Mouse (Mus musculus): ENCODE data around the gene Tgfb1.
"Not testable (repeated sequence)": the region's sequence is repeated elsewhere in the genome, so short reads cannot be mapped to it uniquely, and the experiment has no call there.

Tgfb1 gene

DNA sequence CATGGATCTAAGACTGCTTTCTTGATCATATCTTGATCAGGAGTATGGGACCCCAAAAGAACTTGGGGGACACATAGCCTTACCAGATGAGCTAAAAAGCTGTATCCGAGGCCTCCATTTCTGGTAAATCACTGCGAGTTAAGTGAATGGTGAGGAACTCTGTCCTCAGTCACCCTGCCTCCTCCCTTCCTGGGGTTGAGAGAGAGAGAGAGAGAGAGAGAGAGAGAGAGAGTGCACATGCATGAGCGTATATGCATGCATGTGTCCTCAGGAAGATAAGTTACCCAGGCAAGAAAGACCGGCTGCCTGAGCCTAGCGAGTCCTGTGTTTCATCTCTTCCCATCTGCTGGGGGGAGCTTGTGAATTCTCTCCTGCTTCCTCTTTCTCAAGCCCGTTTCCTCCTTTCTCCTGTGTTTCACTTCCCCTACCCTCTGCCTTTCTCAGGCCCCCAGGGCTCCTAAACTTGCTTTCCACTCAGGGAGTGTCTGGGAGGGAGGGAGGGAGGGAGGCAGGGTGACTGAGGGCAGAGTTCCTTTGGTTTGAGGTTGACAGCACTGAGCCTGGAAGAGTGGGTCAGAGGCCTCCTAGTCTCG is 19.9 kb downstream of the Tgfb1 start:
- DNase-seq: peak; percentile 32 to 51

DNA sequence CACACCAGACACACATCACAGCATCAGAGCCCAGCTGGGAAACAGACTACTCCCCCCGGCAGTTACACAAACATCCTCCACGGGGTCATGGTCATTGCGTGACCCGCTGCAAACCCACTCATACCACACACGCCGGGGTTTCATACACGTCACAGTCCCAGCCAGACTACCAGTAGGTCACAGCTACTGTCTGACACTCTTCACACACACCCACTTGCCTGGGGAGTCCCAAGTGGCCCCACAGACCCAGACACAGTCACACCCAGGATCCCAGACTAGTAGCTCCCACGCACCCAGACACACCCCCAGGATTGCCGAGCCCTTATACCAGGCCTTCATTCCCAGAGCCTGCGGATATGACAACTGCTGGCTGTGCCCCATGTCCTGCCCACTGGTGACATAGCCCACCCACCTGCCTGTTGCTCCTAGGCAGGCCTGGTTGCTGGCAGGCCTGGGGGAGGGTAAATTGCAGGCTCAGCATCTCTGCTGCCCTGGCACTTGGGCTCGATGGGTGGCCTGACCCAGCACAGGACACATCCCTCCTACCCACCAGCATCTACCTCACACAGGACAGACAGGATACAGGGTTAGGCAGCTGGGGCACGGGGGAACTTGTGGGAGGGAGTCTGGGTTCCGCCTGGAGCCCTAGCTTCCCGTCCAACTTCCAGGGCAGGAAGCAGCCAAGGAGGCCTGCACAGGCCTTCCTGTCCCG is 20.9 kb downstream of the Tgfb1 start:
- DNase-seq: peak; percentile 82 to 92

DNA sequence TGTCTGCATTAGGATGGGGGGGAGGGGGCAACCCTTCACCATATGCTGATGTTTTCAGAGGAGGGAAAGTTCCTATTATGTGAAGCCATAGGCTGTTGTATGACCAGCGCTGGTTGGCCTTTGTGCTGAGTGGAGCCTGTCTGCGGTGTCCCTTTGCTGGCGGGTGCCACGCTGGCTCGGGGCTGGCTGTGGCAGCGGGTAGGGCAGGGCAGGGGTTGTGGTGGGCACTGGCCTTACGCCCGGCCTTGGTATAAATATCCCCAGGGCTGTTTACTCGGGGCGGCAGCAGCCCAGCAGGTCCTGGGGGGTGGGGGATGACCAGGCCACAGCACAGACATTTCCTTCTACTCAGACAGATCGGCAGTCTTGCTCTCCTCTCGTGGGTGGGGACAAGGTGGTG is 23.2 kb downstream of the Tgfb1 start:
- peak; percentile 65 to 83 for DNase-seq

DNA sequence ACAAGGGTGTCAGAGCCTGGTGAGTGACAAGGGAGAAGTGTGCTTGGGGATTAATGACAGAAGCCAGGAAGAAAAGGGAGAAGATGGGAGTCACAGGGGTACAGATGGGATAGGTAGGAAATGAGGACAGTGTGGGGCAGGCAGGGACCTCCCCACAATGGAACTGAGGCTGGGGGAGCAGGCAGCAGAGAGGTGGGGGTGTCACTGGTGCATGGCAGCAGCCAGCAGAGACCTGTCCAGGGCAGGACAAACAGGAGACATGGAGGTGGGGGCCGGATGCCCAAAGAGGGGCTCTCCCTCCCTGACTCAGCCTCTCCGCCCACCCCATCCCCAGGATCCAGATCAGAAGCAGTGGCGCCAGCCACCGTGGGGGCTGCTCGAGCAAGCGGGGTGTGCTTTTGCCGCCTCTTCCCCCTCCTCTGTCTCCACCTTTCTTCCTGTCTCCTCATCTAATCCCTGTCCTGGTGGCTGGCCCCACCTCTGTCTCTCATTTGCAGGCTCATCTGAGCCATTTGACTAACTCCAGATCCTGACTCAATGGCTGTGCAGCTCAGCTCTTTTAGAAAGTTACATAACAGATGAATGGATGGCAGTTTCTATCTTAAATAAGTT is 23.8 kb downstream of the Tgfb1 start:
- no peak for DNase-seq

DNA sequence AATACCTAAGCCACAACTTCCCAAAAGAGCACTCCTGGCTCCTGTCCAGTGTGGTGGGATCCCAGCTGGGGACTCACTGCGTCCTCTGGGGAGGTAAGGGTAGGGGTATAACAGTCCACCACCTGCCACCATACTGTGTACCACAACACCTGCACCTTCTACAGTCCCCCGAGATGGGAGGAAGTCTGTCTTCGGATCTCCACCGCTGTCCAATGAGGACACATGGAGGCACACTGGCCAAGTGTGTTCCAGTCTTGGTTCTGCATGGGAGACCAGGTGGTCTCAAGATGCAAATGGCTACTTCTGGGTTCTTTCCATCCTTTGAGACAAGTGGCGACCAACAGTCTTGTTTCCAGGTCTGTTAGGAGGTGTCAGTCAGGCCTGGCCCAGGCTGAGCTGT is 24.4 kb downstream of the Tgfb1 start:
- no peak for DNase-seq

DNA sequence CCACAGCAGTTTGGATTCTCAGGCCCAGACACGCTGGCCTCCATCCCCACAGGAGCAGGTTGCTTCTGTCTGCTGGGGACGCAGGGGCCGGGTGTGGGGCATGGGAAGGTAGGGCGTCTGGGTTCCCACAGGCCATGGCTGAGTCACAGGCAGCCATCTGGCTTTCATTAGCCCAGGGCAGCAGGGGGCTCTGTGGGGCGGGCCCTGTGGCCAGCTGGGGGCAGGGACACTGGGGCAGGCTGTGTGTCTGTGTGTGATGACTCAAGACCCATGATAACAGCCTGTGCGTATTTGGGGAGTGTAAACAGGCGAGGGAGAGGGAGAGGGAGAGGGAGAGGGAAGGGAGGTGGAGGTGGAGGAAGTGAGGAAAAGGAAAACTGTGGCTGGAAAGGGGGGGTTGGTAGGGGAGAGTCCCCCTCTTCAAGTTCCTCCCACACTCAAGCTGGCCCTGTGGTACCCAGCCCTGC is 25.0 kb downstream of the Tgfb1 start:
- DNase-seq: no peak

DNA sequence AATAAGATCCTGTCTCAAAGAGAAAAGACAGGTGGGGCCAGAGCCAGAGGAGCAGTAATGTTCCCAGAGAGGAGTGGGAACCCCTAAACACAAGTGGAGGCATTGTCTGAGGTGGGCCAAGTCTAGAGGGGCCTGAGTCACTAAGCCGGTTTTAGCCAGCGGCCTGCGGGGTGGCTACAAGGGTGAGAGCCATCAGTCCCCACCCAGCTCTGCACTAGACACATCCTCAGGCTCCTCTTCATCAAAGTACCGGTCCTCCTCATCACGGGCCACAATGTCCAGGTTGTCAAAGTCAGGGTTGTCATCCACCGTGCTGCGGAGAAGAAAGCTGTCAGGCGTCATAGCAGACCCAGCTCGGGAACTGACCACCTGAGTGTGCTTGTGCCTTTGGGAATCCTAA is 26.0 kb downstream of the Tgfb1 start:
- DNase-seq: no peak

DNA sequence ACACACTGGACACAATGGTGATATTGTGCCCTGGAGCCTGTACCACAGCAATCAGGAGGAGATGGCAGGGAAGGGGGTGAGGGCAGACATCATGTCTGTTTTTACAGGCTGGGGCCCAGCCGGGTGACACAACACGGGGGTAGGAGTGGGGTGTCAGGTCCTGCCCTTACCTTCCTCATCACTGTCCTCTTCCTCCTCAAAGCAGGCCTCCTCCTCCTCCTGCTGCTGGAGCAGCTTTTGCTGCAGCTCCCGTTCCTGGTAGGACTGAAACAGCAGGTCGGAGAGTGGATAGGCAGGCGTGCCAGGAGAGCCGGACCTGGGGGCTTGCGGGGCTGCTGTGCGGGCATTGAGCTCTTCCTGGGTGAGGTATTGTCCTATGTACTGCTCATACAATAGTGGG is 27.8 kb downstream of the Tgfb1 start:
- no peak for DNase-seq

DNA sequence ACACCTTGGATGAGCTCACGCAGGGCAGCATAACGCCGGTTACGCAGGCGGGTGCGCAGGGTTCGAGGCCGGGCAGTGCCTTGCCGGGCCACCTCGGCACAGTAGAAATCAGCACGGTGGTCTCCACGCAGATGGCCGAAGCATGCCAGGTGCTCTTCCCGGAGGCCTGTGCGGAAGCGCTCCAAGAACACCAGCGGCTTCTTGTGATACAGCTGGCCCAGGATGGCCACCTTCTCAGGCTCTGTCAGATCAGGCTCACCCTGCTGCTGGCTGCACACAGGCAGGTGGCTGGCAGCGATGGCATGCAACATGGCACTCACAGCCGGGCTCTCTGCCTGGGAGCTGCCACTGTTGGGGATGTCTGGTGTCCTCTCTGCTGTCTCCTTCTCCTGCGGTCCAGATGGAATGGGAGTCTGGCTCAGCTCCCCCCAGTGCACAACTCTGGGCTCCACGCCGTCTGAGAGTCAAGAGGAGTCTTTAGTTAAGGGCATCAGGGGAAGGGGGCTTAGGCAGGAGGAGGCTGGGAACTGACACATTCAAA is 29.0 kb downstream of the Tgfb1 start:
- no peak for DNase-seq

DNA sequence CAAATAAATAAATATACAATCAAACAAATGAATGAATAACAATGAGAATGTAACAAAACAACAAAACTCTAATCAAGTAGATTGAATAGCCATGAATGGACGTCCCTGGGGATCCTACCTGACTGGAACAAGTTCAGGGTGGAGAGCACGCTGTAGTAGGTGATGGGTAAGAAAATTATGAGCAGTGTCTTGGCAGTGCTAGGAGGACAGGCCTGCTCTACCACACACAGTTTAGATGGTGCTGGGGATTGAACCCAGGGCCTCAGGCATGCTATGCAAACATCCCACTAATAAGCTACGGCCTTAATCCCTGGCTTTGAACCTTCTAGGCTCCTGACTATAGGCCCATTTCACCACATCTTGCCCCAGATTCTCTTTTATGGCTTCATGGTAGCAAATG is 30.7 kb downstream of the Tgfb1 start:
- DNase-seq: no peak

DNA sequence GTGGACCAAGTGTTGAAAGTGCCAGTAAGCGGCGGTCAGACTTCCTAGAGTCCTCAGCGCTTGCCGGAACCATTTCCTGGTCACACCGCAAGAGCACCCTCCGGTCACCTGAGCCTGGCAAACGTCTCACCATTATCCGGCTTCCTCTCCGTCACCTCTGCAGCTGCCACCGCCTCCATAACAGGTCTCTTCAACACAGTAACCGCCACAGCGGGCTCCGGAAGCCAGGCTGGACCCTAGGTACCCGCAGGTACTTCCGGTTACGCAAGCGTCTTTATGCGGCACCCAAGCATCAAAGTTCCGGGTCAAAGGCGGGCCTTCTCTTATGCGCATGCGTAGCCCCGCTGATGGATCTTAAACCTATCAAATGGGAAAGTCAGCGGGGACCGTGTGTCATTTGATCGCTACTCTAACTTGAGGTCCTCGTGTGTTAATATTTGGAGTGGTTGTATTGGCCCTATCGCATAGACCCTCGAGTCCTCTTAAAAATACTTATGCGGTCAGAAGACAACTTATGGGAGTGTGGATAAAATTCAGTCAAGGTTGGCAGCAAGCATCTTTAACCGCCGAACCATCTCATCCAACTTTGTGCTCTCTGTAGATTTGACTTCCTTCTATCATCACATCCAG is 32.1 kb downstream of the Tgfb1 start, which contains the start of gene Ccdc97:
Ccdc97 (minus strand) TSS at position 301 of the 630 bp plus-strand sequence.
- DNase-seq: peak; percentile 93 to 94

DNA sequence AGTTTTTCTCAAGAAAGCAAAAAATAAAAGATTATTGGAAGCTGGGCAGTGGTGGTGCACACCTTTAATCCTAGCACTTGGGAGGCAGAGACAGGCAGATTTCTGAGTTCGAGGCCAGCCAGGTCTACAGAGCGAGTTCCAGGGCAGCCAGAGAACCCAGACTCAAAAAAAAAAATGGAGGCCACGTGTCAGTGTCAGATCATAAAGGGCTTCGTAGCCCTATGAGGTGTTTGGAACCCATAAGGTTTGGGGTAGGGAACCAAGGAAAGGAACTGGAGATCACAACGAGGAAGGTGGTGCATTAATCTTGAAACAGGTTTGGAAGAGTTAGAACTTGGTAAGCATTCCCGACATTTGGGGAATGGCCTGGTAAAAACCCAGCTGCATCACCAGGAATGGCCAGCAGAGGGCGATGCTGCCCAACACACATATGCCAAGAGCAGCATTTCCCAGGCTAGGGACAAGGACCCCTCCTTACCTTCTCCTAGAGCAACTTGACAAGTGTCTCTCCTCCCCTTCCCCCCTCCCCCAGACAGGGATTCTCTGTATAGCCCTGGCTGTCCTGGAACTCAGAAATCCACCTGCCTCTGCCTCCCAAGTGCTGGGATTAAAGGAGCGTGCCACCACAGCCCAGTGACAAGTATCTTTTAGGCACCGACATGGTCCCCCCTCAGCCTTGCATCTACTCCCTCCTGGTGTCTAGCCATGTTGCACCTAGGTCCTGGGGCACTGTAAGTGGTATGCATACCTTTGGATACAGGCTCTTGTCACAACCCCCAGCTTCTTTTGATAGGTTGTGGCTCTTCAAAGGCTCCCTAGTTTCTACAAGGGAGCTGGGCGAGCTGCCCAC is 33.2 kb downstream of the Tgfb1 start:
- DNase-seq: peak; percentile 74 to 85

DNA sequence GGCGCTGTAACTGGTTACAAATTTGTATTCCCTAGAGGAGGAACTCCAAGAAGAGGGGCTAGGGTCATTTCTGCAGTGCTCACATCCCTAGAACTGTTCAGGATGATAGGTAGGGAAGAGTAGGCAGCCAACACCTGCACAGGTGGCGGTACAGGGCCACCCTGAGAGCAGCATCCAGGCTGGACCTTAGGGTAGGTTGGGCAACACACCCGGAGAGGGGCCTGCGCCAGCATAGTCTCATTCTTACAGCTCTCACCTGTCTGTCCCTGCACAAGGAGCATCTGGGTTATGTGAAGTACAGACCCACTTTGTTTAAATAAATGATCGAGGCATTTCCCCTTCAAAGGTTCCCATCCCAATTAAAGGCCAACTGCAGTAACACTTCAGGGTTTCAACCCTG is 34.0 kb downstream of the Tgfb1 start:
- DNase-seq: no peak

DNA sequence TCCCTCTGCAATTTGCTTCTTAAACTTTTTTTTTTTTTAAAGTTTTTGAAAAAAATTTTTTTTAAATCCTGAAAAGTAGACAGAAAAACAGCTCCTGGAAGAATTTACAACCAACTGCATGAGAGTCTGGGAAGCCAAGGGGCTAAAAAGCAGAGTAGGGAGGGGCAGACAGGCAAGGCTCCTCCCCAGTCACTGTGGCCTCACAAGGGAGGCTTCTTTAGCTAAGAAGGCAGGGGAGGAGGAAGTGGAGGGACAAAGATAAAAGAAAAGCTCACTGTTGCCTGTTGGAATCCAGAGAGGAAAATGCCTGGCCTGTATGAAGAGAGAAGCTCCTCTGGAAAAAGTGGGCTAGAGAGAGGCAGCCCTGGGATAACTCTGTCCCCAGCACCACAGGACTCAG is 35.0 kb downstream of the Tgfb1 start:
- not testable (repeated sequence) for DNase-seq

DNA sequence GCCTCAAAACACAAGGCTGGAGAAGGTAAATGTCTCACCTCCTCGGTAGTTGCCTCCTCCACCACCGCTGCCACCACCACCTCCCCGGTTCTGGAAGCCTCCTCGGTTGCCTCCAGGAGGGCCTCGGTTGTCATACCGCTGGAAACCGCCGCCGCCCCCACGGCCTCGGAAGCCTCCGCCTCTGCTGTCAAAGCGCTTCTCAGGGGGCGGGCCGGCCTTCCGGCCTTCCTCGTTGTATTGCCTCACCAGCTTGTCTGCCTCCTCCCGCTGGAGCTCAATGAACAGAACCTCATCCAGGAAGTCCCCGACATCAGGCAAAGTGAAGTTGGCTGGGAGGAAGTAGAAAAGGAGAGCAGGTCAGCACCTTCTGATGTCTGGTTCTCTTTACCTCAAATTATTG is 39.1 kb downstream of the Tgfb1 start:
- DNase-seq: no peak

DNA sequence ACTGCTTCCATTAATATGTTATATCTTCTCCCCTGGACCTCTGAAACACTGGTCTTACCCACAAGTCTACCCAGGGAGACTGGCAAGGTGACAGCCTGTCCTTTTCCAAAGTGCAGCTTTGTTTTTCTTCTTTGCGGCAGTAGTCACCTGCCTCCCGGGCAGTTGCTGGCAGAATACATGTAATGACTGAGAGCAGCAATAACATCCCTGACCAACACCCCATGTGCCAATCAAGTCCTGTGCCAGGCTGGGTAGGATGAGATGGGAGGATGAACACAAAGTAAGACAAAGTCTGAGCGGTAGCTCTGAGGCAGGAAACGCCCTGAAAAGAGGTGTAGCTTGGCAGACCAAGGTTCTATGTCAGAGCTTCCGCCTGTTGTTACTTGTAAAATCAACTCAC is 41.0 kb downstream of the Tgfb1 start:
- no peak for DNase-seq

DNA sequence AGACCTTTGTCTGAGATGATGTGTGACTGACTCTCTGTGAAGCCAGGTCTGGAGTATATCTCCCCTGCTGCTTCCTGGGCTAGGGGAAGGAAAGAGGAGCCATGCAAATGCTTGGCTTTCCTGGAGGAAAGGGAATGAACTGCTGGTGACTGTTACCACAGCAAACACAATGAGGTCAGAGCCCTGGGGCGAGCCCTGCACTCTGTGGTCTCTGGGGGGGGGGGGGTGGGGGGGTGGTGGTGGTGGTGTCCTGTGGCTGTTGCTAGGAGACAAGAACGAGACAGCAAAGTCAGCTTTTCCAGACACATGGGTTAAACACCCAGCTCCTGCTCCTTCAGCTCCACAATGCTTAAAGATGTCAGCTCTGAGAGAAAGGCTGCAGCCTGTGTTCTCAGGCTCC is 42.6 kb downstream of the Tgfb1 start:
- no peak for DNase-seq

DNA sequence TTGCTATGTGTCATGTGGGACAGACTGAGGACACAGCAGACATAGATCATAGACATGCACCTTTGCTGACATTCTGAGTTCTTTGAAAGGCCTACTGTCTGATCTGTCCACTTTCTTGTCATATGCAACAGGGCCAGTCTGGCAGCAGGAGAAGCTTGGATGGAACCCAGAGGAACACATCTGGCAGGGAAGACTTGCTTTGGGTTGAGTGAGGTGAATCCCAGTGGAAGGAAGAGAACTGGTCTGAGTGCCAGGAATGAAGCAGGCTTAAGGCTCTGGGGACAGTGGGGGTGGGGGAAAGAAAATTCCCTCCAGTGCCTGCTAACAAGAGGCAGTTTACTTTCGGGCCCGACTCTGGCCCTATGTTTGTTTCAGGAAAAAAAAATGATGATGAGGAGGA is 43.1 kb downstream of the Tgfb1 start:
- DNase-seq: no peak

DNA sequence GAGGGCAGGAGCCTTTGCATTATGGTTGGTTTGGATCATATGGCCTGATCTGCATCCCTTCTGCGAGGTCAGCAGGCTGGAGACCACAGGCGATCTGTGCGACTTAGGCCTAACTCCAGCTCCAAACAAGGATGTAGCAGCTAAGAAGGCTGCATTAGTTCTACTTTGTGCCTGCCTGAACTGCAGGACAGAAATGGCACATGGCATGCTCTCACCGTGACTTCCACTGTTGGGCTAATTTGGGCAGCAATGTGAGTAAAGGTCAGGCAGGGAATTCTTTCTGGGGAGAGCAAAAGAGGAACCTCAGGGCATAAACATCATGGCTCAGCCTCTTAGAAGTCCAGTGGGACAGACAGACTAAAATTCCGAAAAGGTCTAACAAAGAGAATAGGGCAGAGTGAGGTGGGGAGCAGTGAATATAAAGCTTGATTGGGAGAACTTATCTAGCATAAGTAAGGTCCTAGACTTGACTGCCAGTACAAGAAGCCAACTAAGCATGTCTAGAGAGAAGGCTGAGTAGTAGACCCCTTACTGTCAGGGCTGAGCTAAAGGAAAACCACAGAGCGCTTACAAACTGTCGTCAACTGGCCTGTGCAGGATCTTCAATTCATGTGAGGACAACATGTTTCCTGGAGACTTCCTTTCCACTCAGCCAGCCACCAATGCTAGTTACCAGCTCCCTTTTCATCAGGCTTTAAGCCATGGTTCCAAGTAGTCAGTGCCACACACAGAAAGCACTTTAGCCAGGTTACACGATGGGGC is 44.7 kb downstream of the Tgfb1 start:
- DNase-seq: no peak

DNA sequence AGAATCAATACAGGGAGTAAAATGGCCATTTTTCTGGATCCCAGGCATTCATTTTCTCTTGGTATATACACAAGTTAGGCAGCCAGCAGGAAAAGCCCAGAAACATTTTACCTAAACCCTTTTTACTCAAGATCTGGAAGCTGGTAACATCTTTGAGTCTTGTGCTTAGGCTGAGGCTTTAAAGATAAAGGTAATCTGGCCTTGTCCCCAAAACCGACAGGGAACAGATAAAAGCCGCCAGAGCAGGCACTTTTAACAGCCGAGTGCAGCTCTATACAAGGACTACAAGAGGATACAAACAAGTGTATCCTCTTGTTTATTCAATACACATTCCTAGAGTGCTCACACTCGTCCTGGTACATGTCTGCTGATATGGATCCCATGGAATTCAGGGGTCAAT is 48.2 kb downstream of the Tgfb1 start:
- no peak for DNase-seq

DNA sequence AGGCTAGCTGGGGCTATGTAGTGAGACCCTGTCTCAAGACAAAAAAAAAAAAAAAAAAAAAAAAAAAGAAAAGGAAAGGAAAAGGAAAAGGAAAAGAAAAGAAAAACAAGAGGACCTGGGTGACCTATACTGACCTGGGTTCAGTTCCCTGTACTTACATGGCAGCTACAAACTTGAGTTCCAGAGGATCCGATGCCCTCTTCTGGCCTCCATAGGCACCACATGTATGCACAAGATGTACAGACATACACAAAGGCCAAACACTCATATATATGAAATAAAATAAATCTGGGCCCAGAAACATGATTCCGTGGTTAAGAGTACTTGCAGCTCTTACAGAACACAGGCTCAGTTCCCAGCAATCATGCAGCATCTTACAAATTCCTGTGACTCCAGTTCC is 50.1 kb downstream of the Tgfb1 start:
- no peak for DNase-seq

DNA sequence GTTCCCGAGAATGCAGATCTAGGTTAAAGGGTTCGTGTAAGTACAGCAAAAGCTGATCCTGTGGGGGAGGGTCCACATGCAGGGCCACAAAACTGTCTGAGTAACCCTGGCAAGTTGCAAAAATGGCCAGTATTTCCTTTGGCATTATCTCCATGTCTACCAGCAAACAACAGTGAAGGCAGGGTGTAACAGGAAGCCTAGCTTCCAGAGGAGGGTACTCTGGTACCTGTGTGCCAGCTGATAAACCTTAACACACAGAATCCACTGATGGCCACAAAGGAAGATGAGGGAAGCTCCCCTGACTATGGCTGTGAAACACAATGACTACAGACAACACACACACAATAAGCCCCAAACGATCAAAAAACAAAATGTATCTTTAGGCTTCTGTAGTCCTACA is 51.5 kb downstream of the Tgfb1 start:
- no peak for DNase-seq
